Mouse (Mus musculus) erythroblast, adult 5-6 weeks (primary cell): Measurements from ENCODE around the gene Prr15l. TPM values are rescaled to one million over a fixed set of nuclear protein-coding genes. Genes with fewer than 3 reads are reported as not detected.

Source experiments
- ATAC-seq: replicated peaks from 2 replicates; pipeline ENCODE4 v1.8.0; 2016; ENCODE audit warnings: moderate number of reproducible peaks, mild to moderate bottlenecking, moderate TSS enrichment, inconsistent platforms; ENCODE audit not compliant: poor library complexity, low FRiP score, severe bottlenecking
- total RNA-seq, 2 experiments: library from RNA; stranded (forward) in 1 of 2; stranded (reverse) in 1 of 2; fragments of 150-400 nt in 1 of 2; fragments of 200-764, 138-1000 nt in 1 of 2; gene quantifications; 2 replicates each; pipeline versions ENCODE4 v1.2.3 to v1.2.4; 2015 to 2017; ENCODE audit warnings: low replicate concordance in 2 of 2

Prr15l gene
- total RNA-seq, 2 experiments from 2014 or later = 0.94 TPM; not detected in 1

DNA sequence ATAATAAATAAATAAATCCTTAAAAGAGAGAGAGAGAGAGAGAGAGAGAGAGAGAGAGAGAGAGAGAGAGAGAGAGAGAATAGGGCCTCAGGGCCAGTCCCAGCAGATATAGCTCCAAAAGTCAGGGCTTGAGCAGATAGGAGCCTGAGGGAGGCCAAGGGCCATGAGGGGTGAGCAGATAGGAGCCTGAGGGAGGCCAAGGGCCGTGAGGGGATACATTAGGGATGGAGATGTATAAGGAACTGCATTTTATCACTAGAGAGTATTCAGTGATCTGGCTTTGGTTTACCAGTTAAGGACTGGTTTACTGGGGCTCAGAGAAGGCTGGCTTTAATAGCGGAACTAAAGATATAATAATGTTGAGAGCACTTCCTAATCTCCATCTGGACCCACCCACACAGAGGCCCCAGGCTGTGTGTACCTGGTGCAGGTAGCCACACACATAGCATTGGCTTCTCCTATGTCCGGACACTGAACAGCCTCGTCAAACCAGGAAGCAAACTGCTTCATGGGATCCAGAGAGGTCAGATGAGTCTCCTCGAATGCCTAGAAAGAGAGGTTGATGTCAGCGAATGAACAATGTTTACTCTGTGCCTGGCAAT is 14.2 kb downstream of the Prr15l start:
- ATAC-seq = peak; percentile 49

DNA sequence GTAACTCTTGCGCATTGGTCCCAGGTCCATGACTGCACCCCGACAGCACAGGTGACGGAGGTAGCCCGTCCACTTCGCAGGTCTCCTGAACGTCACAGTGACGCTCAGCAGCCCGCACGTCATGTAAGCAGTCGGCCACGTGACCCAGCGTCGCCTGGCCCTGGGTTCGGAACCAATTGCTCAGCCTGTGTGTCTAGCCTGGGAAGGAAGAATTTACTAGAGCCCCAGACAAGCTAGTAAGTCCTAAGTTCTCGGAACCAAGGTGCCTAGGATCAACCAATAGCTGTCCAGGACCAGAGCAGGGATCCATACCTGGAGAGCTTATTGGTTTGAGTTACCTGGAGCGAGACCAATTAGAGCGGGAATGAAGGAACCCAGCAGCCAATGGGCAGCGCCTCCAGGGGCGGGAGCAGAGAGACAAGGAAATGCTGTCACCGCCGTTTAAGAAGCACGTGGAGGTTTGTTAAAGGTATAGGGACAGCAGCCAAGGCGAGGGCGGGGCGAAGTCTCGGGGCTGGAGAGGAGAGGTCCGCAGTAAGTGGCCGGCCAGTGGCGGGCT is 15.9 kb downstream of the Prr15l start, which contains the start of gene Pnpo:
Gene Pnpo (minus strand): TSS at position 241 of the 559 bp plus-strand sequence.
- ATAC-seq = peak; percentile 72

DNA sequence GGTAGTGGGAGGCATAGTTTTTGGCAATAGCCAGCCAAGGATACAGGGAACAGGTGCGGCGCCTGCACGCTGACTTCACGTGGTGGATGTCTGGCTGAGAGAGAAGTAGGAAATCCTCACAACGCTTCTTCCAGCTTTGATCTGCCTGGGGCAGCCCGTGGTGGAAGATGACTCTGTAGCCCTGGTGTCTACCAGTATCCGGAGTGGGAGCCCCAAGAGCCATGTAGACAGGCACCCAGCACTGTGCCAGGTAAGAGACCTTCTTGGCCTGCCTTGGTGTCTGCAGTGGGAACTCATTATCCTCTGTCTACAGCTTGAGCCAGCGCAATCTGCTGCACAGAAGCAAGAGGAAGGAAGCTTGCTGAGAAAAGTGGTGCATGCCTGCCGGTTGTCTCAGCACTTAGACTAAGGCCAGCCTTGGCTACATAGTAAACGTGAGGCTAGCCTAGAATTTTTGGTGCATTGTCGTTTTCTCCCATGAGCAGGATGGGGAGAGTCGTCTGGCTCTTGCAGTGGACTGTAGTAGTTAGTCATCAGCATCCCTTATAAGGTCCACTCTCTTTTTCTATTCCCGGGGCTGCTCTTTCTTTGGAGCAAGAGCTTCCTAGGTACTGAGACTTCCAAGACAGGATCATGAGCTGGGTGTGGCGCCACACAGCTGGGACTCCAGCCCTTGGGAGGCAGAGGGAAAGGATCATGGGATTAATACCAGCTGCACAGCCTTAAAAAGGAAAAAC is 17.1 kb downstream of the Prr15l start:
- no peak for ATAC-seq

DNA sequence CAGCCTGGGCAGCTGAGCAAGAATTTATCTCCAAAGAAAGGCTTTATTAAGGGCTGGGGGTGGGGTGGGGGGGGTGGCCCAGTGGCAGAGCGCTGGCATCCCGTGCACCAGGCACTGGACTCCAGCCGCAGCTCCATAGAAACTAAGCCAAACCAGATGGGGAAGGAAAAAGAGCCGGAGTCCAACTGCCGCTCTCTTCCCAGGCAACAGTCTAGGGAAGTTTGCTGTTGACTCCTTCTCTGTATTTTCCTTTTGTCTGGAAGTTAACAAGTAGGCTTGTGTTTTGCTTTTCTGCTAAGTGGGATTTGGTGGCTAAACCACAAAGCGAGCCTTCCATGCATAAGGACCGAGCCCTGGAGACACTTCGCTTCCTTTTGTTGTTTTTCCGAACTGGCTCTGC is 18.6 kb downstream of the Prr15l start:
- ATAC-seq = no peak

DNA sequence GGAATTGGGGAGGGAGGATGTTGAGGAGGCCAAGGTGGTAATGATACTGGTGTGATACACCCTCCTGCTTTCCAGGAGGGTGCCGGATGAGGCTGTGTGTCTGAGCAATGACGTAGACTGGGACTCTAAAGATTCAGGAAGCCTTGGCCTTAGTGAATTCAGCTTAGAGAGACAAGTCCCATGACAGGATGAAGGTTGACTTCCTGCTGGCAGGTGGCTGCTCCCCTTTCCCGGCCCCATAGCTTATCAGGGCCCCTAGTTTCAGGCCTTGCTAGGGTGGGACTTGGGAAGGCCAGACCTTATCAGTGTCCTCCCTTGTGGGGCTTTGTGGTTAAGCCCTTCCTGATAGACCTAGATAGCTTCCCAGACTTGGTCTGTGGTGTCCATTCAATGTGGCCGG is 19.9 kb downstream of the Prr15l start:
- peak; percentile 49 for ATAC-seq

DNA sequence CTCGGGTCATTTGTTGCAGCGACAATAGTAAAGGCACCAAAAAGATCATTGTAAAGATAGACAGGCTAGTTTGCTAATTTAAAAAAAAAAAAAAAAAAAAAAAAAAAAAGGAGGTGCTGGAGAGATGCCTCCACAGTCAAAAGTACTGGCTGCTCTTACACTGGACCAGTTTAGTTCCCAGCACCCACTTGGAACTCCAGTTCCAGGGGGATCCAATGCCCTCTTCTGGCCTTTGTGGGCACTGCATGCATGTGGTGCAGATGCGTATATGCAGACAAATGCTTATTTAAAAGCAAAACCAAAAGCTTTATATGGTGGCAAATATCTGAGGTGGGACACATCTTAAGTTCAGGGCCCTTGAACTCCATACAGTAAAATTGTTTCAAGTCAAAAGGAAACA is 22.9 kb downstream of the Prr15l start:
- ATAC-seq = no peak

DNA sequence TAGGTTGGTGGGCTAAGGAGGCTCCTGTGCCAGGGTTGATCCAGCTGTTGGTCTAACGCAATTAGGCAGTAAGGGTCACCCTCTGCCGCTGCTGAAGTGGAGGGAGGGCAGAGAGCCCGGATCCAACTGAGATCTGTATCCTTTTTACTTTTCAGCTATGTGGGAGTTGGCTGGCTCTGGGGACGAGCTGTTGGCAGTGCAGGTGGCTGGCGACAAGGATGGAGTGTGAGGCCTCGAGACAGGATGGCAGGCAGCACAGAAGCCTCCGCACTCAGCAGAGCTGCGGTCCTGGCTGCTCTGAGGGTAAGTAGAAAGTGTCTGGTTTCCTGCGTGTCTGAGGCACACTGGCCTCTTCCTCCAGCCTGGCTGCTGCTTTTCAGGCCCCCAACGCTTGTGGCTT is 24.5 kb downstream of the Prr15l start:
- no peak for ATAC-seq

DNA sequence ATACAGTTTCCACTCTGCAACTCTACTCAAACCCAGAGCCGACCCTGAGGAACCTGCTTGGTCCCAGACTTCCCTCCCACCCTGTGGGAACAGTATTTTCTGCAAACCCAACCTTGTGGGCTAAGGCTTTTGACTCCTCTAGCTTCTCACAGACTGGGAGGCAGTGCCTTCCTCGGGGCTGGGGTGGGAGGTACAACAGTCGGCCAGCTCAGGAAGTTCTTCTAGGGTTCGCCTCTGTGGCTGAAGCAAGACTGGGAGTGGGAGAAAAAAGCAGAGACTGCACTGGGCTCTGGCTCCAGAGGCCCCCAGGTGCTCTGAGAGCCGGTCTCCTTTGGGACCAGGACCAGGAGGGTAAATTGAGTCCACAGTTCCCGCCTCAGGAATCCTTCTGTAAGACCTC is 25.0 kb downstream of the Prr15l start:
- no peak for ATAC-seq

DNA sequence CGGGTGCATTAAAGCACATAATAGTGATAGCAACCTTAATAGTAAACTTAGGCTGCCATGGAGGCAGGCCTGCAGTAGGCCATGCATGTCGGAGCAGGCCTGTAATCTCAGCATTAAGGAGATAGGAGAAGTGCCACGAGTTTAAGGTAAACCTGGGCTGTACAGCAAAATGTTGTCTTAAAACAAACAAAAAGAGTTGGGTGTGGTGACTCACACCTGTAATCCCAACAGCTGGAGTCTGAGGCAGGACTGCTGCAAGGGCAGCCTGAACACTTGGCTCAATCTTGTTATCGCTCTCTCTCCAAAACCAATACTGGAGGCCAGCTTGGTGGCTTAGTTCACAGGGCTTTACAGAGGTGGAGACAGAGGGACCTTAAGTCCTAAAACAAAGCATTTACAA is 27.2 kb downstream of the Prr15l start:
- ATAC-seq = no peak

DNA sequence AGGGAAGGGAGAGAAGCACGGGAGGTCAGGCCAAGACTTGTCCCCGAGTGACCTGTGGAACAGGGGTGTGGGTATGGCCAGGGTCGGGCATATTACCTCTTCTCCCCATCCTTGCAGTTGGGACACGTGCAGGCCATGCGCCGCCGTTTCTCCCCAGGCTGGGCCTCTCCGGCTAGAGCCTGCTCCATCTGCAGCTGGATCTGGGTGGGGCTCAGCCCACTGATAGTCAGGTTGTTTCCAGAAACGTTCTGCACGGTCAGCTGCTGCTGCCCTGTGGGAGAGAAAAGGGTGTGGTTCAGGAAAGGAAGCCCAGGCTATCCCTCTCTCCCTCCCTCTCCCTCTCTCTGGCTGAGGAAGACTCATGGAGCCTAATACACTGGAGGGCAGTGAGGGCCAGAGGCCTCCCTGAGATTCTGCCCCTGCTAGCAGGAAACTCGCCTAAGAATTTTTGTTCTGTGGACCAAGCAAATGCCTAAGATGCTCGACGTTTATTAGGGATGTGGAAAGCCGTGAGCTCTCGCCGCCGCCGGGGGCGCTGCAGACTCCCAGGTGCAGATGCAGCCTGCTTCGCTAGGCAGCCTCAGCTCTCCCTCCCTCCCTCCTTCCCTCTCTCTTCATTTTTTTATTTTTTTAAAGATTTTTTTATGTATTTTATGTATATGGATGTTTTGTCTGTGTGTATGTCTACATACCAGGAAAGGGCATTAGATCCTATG is 28.3 kb downstream of the Prr15l start:
- ATAC-seq = peak; percentile 73

DNA sequence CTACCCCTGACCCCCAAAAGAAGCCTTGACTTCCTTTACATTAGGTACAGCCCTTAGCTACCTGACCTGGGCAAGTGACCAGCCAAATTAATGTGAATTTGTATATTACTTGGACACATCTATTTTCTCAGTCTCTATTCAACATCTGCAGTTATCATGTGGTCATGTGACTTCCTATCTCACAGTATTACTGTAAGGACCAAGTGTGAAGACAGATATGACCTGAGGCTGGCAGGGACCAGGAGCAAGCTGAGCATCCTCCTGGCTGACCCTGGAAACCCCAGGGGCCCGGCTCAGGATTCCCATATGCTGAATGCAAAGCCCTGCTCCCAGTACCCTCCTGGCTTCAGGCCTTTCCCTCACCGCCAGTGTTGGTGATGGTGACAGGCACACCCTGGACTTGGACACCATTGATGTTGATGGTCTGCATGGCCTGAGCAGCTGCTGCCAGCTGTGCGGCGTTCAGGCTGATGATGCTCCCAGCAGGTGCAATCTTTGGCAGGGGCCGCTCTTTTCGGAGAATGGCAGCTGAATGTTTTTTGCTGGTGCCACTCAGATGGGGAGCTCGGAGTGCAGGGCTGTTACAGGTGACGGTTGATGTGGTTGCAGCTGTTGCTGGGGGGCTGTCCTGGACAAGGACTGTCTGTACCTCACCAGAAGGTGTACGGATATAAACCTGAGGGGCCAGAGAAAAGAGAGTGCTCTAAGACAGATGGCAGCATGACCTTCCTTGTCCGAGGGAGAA is 29.3 kb downstream of the Prr15l start:
- ATAC-seq = peak; percentile 34

DNA sequence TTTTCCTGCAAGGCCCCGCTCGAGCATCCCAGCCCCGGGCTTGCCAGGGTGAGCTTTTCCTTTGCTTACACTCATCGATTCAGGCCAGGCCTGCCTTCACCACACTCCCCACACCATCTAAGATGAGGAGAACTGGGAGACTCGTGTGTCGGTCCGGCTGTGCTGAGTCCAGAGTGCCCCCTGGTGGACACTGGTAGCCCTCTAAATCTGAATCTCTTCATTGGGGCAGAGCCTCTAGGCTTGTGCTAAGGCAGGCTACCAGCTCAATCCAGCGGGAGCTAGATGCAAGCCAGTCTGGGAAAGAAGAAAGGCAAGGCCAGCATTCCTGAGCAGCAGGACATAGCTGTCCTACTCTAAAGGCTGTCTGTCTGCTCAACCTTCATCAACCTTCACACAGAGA is 35.7 kb downstream of the Prr15l start:
- peak; percentile 86 for ATAC-seq

DNA sequence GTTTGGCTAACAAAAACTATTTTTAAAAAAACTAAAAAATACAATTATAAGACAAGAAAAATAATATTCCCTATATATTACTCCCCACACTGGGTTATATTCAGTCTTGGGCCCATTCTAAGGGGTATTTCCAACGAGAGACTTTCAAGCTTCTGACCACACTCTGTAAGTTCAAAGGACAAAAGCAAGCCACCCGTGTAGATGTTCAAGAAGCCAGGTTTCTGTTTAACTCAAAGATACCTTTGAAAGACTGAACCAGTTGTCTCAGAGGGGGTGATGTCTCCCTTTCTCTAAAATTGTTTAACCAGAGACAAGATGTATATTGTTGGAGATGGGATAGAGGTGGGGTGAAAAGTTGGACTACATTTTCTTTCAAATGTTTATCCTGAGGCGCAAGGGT is 38.3 kb downstream of the Prr15l start:
- no peak for ATAC-seq

DNA sequence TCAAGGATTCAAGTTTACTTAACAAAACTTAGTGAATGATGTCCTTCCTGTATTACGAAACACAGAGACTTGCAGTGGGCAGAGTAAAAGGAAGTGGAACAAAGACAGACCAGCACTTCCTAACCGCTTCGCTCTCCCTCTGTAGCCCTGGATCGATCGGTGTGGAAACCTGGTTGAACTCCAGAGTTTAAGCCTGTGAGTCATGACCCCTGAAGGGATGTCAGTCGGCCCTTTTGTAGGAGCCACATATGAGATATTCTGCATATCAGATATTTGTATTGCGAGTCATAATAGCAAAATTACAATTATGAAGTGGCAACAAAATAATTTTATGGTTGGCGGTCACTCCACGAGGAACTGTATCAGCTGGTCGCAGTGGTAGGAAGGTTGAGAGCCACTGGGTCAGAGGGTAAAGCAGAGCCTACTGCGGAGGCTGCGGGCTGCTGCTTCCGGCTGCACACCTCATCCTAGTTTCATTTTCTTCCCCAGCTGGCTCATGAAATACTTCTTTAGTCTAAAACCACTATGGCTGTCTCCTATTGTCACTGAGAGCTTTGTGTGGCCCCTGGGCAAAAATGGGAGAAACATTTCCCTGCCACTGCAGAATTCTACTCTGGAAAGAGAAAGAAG is 39.1 kb downstream of the Prr15l start:
- ATAC-seq = no peak

DNA sequence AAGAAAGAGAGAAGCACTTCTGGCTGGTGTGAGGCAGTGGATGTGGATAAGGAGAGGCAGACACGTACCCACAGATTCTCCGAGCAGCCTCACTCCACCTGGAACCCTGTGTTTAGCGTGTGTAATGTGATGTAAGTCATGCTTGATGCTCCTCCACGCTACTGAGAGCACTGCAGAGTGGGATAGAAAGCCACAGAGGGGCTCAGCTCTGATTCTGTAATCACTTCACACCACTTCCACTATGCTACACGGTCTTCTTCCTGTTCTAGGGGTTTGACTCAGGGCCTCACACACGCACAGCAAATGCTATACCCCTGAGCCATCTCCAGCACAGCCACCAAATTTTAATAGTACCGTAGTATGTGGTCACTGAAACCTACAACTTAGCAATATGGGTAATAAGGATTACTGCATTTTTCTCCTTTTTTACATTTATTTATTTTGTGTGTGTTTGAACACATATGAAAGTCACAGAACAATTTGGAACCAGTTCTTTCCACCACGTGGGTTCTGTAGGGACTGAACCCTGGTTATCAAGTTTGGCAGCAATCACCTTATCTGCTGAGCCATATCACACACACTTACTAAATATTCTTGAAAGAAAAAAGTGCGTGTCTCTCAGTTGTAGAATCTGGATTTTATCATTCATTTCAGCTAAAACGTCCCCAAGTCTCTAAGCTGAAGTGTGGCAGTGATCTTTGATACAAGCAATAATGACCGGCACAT is 39.8 kb downstream of the Prr15l start:
- ATAC-seq = 0 out of 2 replicates have a peak, but pooled peaks have one; percentile 29

DNA sequence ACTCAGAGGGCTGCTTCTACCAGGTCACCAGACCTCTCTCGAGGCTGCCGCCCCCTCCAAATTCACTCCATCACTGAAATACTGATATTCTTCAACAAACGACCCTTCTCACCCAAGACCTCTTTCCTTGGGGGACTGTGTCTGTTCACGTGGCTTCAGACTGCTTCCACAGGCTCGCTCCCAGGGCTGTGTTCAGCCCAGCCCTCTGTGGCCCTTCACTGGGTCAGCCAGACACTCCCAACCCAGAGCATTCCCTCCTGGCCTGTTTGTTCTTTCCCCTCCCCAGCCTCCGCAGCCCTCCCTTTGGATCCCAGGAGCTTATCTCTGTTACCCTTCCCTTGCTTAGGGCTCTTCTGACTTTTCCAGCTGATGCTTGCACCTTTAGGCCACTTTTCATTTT is 40.6 kb downstream of the Prr15l start:
- no peak for ATAC-seq

DNA sequence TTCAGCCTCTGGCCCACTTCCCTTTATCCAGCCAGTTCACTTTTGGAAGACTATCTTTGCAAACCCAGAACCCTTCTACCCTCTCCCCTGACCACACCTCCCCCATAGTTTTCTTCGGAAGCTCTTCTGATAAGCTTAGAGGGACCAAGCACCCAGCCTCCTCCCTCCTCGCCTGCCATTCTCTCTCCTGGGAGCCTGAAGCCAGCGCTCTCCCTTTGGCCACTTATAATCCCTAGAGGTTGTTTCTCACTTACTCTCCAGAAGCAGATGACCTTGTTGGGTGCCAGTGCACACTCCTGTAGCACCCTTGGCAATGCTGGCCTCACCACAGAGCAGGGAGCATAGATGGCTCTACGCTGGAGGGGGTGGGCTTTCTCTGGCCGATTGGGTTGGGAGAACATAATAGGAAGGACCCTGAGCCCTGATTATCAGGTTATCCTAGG is 41.4 kb downstream of the Prr15l start:
- ATAC-seq = 0 out of 2 replicates have a peak, but pooled peaks have one; percentile 33

DNA sequence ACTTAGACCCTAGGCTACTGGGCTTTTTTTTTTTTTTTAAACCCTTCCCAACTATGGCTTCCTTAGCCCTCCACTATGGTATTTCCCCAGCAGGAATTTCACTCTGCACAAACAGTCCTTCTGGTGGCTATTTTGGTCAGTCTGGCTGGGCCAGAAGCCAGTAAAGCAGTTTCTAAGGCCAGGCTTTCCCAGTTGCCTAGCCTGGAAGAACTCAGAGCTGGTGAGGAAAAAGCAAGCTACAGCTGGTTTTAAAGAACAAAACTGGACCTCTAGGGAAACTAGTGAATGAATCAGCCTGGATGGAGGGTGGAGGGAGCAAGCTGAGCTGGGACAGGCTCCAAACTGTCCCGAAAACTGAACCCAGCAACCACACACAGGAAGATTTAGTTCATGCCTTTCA is 41.8 kb downstream of the Prr15l start:
- ATAC-seq = no peak

DNA sequence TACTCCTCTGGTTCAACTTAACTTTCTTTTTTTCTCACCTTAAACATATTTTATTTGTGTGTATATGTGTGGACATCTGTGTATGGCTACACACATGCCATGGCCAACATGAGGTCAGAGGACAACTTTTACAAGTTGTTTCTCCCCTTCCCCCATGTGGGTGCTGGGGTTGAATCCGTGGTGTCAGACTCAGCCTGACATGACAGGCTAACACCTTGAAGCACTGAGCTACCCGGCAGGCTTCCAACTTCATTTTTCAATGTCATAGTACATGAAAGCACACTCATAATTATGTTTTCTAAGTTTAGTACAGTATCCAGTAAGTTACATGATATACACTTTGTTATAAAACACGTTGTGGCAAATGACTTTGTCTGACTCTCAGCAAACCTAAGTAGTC is 42.4 kb downstream of the Prr15l start:
- ATAC-seq = no peak
